Comparison of ENCODE assay signal across 8 mouse cellular contexts in genomic region chr11:94630199-94631011, GRCm38 (mm10). TPM values are rescaled to one million over a fixed set of nuclear protein-coding genes. Genes with fewer than 3 reads are reported as not detected.
DNase-seq lines count a peak whose midpoint lies in the region; ATAC-seq and TF ChIP-seq lines count a peak whose summit lies in the region.

No protein-coding gene starts in this region.

- H3K9me3 ChIP-seq in embryonic facial prominence, embryonic 10.5 days: no peaks in the 10 kb centered on the region
- no peaks in the 10 kb centered on the region for H3K9me3 ChIP-seq in lung, embryonic 16.5 days (ENCODE audit: control insufficient read depth, low read length)

- peak; percentile 19; the same call in 1 of the 2 replicates for ATAC-seq in lung, embryonic 16.5 days (ENCODE audit: low read depth)
- ATAC-seq in monocyte, adult 5-6 weeks (replicated peaks; ENCODE audit: insufficient number of reproducible peaks, low FRiP score, low TSS enrichment, poor library complexity, severe bottlenecking): no peak

- no peak for TF ChIP-seq POLR2A in heart, adult 2 months (IDR thresholded peaks at IDR 0.05; ENCODE audit: insufficient read depth, low read depth, low read length)
- TF ChIP-seq POLR2A in kidney, adult 2 months (IDR thresholded peaks at IDR 0.05; ENCODE audit: low read depth, low read length): no peak

- intact Hi-C loops in heart, adult 2 months (cut with DNase I): loop anchor here (5.0 kb wide), 1 partner anchor 87 kb away; no protein-coding TSS in a partner anchor

- H3K27ac ChIP-seq in embryonic facial prominence, embryonic 10.5 days (replicated peaks): peak overlapping the region; percentile 90
- H3K27ac ChIP-seq in heart, adult 2 months: peak overlapping the region; percentile 89
- H3K27ac ChIP-seq in kidney, adult 2 months (ENCODE audit: insufficient read depth, low read depth, low read length): no peak overlapping the region
- H3K27ac ChIP-seq in lung, embryonic 16.5 days (ENCODE audit: low read length): peak overlapping the region; percentile 61

- peaks cover 42% of the 10 kb centered on the region for H3K36me3 ChIP-seq in embryonic facial prominence, embryonic 10.5 days (replicated peaks)
- no peaks in the 10 kb centered on the region for H3K36me3 ChIP-seq in heart, adult 2 months (ENCODE audit: control insufficient read depth, insufficient read depth, low read length)
- H3K36me3 ChIP-seq in kidney, adult 2 months (ENCODE audit: control insufficient read depth, insufficient read depth, low read length): no peaks in the 10 kb centered on the region
- peaks cover 31% of the 10 kb centered on the region for H3K36me3 ChIP-seq in lung, embryonic 16.5 days (ENCODE audit: control insufficient read depth, insufficient read depth, low read length)

- no peaks in the 10 kb centered on the region for H3K27me3 ChIP-seq in embryonic facial prominence, embryonic 10.5 days (replicated peaks; ENCODE audit: low read depth, poor library complexity, severe bottlenecking)
- no peaks in the 10 kb centered on the region for H3K27me3 ChIP-seq in heart, adult 2 months (ENCODE audit: control insufficient read depth, insufficient read depth, low read length)
- H3K27me3 ChIP-seq in kidney, adult 2 months (replicated peaks; ENCODE audit: control insufficient read depth, insufficient read depth, low read length): no peaks in the 10 kb centered on the region
- H3K27me3 ChIP-seq in lung, embryonic 16.5 days (ENCODE audit: control insufficient read depth, insufficient read depth, low read depth, low read length): no peaks in the 10 kb centered on the region

- TF ChIP-seq CTCF in heart, adult 2 months (IDR thresholded peaks at IDR 0.05): no peak
- TF ChIP-seq CTCF in kidney, adult 2 months (conservative IDR thresholded peaks at IDR 0.05; ENCODE audit: insufficient read depth, insufficient read length, low read depth, low read length): no peak

- peaks cover 17% of the 10 kb centered on the region for H3K4me1 ChIP-seq in embryonic facial prominence, embryonic 10.5 days
- H3K4me1 ChIP-seq in heart, adult 2 months (ENCODE audit: control insufficient read depth, insufficient read depth, low read length): peaks cover 5% of the 10 kb centered on the region
- peaks cover 11% of the 10 kb centered on the region; the same call in 1 of the 2 replicates for H3K4me1 ChIP-seq in kidney, adult 2 months (ENCODE audit: control insufficient read depth, insufficient read depth, low read length)
- H3K4me1 ChIP-seq in lung, embryonic 16.5 days (replicated peaks; ENCODE audit: control insufficient read depth, insufficient read depth, low read length): peaks cover 8% of the 10 kb centered on the region; the same call in 1 of the 2 replicates

- WGBS in embryonic facial prominence, embryonic 10.5 days: 15% methylated on average over 26 of the region's 26 CpGs
- WGBS in heart, adult 2 months: 5% methylated on average over 26 of the region's 26 CpGs
- 8% methylated on average over 26 of the region's 26 CpGs for WGBS in kidney, adult 2 months
- WGBS in lung, embryonic 16.5 days: 7% methylated on average over 26 of the region's 26 CpGs

- no peak for TF ChIP-seq EP300 in heart, adult 2 months (IDR thresholded peaks at IDR 0.05; ENCODE audit: insufficient read depth, low read depth, low read length)

- peak overlapping the region; percentile 91 for H3K4me2 ChIP-seq in lung, embryonic 16.5 days (ENCODE audit: low read depth, low read length)

- DNase-seq in A20 (ENCODE audit: low read depth, low spot score): peak; percentile 20
- peak; percentile 83 for DNase-seq in R1 (ENCODE audit: low read depth, low spot score)
- peak; percentile 25 for DNase-seq in embryonic facial prominence, embryonic 10.5 days (ENCODE audit: low spot score)
- DNase-seq in heart, adult 2 months: peak; percentile 68
- DNase-seq in kidney, adult 2 months: peak; percentile 43
- peak; percentile 46 for DNase-seq in ovary, postnatal 36 days (ENCODE audit: low spot score)

- peak overlapping the region; percentile 98 for H3K9ac ChIP-seq in heart, adult 2 months (ENCODE audit: low read depth, low read length)
- H3K9ac ChIP-seq in lung, embryonic 16.5 days (ENCODE audit: low read length): peak overlapping the region; percentile 92

- H3K4me3 ChIP-seq in embryonic facial prominence, embryonic 10.5 days: peak overlapping the region; percentile 97
- H3K4me3 ChIP-seq in heart, adult 2 months: peak overlapping the region; percentile 56
- H3K4me3 ChIP-seq in kidney, adult 2 months (ENCODE audit: insufficient read depth, low read depth, low read length): peak overlapping the region; percentile 76
- H3K4me3 ChIP-seq in lung, embryonic 16.5 days (ENCODE audit: low read length): peak overlapping the region; percentile 100

- peaks cover 4% of the 10 kb centered on the region for H3K79me2 ChIP-seq in heart, adult 2 months (replicated peaks; ENCODE audit: control insufficient read depth, insufficient read depth, low read length)

RNA-seq across cellular contexts. Expression of gene Lrrc59, which starts 0.8 kb away (rescaled TPM):
- polyA plus RNA-seq in embryonic facial prominence, embryonic 10.5 days (2016; fragmentation: Nextera tagmentation; extraction: Ambion mirVana): 258 and 280 TPM in 2 replicates
- total RNA-seq in heart, adult 2 months (2021): 10 to 100 TPM; 31.5 to 32.0 TPM
- polyA plus RNA-seq in heart, adult 2 months (2012; rRNA removed): 25.3 and 31.9 TPM in 2 replicates
- 43.4 and 43.6 TPM in 2 replicates for polyA plus RNA-seq in kidney, adult 2 months (2012; rRNA removed)
- polyA plus RNA-seq in lung, embryonic 16.5 days (2015; fragmentation: Nextera tagmentation; extraction: Ambion mirVana): 155 and 167 TPM in 2 replicates
- 61.6 to 80.3 TPM (median 69.2 TPM) in 3 replicates for total RNA-seq in monocyte, adult 5-6 weeks (2017)

RNA-seq across cellular contexts. Expression of gene Mrpl27, which starts 23.2 kb away (rescaled TPM):
- 141 and 153 TPM in 2 replicates for polyA plus RNA-seq in embryonic facial prominence, embryonic 10.5 days (2016; fragmentation: Nextera tagmentation; extraction: Ambion mirVana)
- total RNA-seq in heart, adult 2 months (2021): 10 to 100 TPM; 54.9 to 59.5 TPM
- 67.0 and 74.1 TPM in 2 replicates for polyA plus RNA-seq in heart, adult 2 months (2012; rRNA removed)
- polyA plus RNA-seq in kidney, adult 2 months (2012; rRNA removed): 92.0 and 121 TPM in 2 replicates
- 137 and 140 TPM in 2 replicates for polyA plus RNA-seq in lung, embryonic 16.5 days (2015; fragmentation: Nextera tagmentation; extraction: Ambion mirVana)
- total RNA-seq in monocyte, adult 5-6 weeks (2017): 13.2 to 23.6 TPM (median 19.1 TPM) in 3 replicates

RNA-seq across cellular contexts. Expression of gene Eme1, which starts 23.4 kb away (rescaled TPM):
- polyA plus RNA-seq in embryonic facial prominence, embryonic 10.5 days (2016; fragmentation: Nextera tagmentation; extraction: Ambion mirVana): 58.6 and 59.4 TPM in 2 replicates
- not detected for total RNA-seq in heart, adult 2 months (2021)
- 0.12 and 0.14 TPM in 2 replicates for polyA plus RNA-seq in heart, adult 2 months (2012; rRNA removed)
- polyA plus RNA-seq in kidney, adult 2 months (2012; rRNA removed): 0.13 and 0.22 TPM in 2 replicates
- 20.2 and 21.4 TPM in 2 replicates for polyA plus RNA-seq in lung, embryonic 16.5 days (2015; fragmentation: Nextera tagmentation; extraction: Ambion mirVana)
- total RNA-seq in monocyte, adult 5-6 weeks (2017): 1.2 TPM in 1 of 3 replicates, not detected in the others

RNA-seq across cellular contexts. Expression of gene Acsf2, which starts 28.7 kb away (rescaled TPM):
- 3.9 and 4.1 TPM in 2 replicates for polyA plus RNA-seq in embryonic facial prominence, embryonic 10.5 days (2016; fragmentation: Nextera tagmentation; extraction: Ambion mirVana)
- 10 to 100 TPM; 19.8 to 26.4 TPM for total RNA-seq in heart, adult 2 months (2021)
- polyA plus RNA-seq in heart, adult 2 months (2012; rRNA removed): 21.0 and 24.7 TPM in 2 replicates
- 29.6 and 36.2 TPM in 2 replicates for polyA plus RNA-seq in kidney, adult 2 months (2012; rRNA removed)
- polyA plus RNA-seq in lung, embryonic 16.5 days (2015; fragmentation: Nextera tagmentation; extraction: Ambion mirVana): 5.7 and 6.6 TPM in 2 replicates
- 1.8 to 10.8 TPM (median 2.8 TPM) in 3 replicates for total RNA-seq in monocyte, adult 5-6 weeks (2017)

RNA-seq across cellular contexts. Expression of gene Xylt2, which starts 46.9 kb away (rescaled TPM):
- 15.1 and 16.3 TPM in 2 replicates for polyA plus RNA-seq in embryonic facial prominence, embryonic 10.5 days (2016; fragmentation: Nextera tagmentation; extraction: Ambion mirVana)
- 1 to 10 TPM; 7.2 to 7.9 TPM for total RNA-seq in heart, adult 2 months (2021)
- 11.6 and 12.1 TPM in 2 replicates for polyA plus RNA-seq in heart, adult 2 months (2012; rRNA removed)
- polyA plus RNA-seq in kidney, adult 2 months (2012; rRNA removed): 21.3 and 26.6 TPM in 2 replicates
- polyA plus RNA-seq in lung, embryonic 16.5 days (2015; fragmentation: Nextera tagmentation; extraction: Ambion mirVana): 15.1 and 17.5 TPM in 2 replicates
- 7.1 to 16.8 TPM (median 11.4 TPM) in 3 replicates for total RNA-seq in monocyte, adult 5-6 weeks (2017)

Comparison
In these comparisons a context has a peak if more than half of its experiments do, and no peak if none do; other contexts are left out.
1. DNase-seq: peak in every context shown above with its lines; median percentile 83 in R1; 68 in heart, adult 2 months; 46 in ovary, postnatal 36 days; 43 in kidney, adult 2 months; 25 in embryonic facial prominence, embryonic 10.5 days; 20 in A20.
2. RNA of gene Eme1, which starts 23.4 kb away (polyA plus RNA-seq): 58.6 to 59.4 TPM in embryonic facial prominence, embryonic 10.5 days and 20.2 to 21.4 TPM in lung, embryonic 16.5 days; 0.12 to 0.14 TPM in heart, adult 2 months and 0.13 to 0.22 TPM in kidney, adult 2 months; every median in the first group is over 10 times any median in the second.
3. Peak in every context shown above with its lines, with median percentiles within 50 percentile points of each other: H3K4me3 ChIP-seq.